Mouse (Mus musculus) olfactory bulb, adult 2 months (tissue): ENCODE results near the gene Mob3a.

Experiments
- CTCF ChIP-seq: fragments of 200-500 bp; IDR thresholded peaks from 2 replicates; pipeline ENCODE4 v1.5.1; 2012; ENCODE audit warnings: low read depth, mild to moderate bottlenecking, low read length, moderate library complexity; ENCODE audit not compliant: insufficient read depth
- POLR2A ChIP-seq: fragments of 200-500 bp; IDR thresholded peaks from 2 replicates; pipeline ENCODE4 v1.6.1; 2012; ENCODE audit warnings: mild to moderate bottlenecking, low read depth, low read length, moderate library complexity; ENCODE audit not compliant: insufficient read depth

GRCm38 (mm10) chr10:80684214-80684613 lies 17.6 kb downstream of the Mob3a start:
- TF ChIP-seq POLR2A (no peak), CTCF (peak; percentile 35; the same call in 1 of the 2 replicates)
